Mouse (Mus musculus) spleen, adult 2 months (tissue): ENCODE results near the gene Arrb1. TPM values are rescaled to one million over a fixed set of nuclear protein-coding genes. Genes with fewer than 3 reads are reported as not detected.
A peak's percentile ranks its signal among the peaks of the same experiment; 100 is the strongest.

Source experiments
- DNase-seq, 2 experiments: peaks; one replicate each; pipeline versions ENCODE4 v3.0.0 to v3.0.0-alpha.2; 2012 to 2021; ENCODE audit warnings: low spot score in 2 of 2, low read depth in 1 of 2
- H3K27ac ChIP-seq: fragments of 200-500 bp; 2 replicates; pipeline ENCODE4 v1.5.1; 2012; ENCODE audit warnings: low read length, inconsistent platforms; ENCODE audit not compliant: insufficient read depth
- H3K27me3 ChIP-seq: fragments of 200-500 bp; 2 replicates; pipeline ENCODE4 v1.6.1; 2012; ENCODE audit warnings: mild to moderate bottlenecking, moderate library complexity, low read length, inconsistent platforms; ENCODE audit not compliant: control insufficient read depth, insufficient read depth
- H3K36me3 ChIP-seq: fragments of 200-500 bp; 2 replicates; pipeline ENCODE4 v1.6.1; 2012; ENCODE audit warnings: mild to moderate bottlenecking, low read length, inconsistent platforms; ENCODE audit not compliant: control insufficient read depth, insufficient read depth
- H3K4me1 ChIP-seq: fragments of 200-500 bp; 2 replicates; pipeline ENCODE4 v1.6.1; 2011; ENCODE audit warnings: inconsistent platforms; ENCODE audit not compliant: control insufficient read depth, insufficient read depth, insufficient read length
- H3K4me3 ChIP-seq: fragments of 200-500 bp; 2 replicates; pipeline ENCODE4 v1.5.1; 2011; ENCODE audit warnings: mild to moderate bottlenecking, inconsistent platforms; ENCODE audit not compliant: insufficient read depth, insufficient read length; ENCODE audit errors: extremely low read depth
- CTCF ChIP-seq: fragments of 200-500 bp; IDR thresholded peaks from 2 replicates; pipeline ENCODE4 v1.5.1; 2011; ENCODE audit warnings: mild to moderate bottlenecking, inconsistent platforms; ENCODE audit not compliant: insufficient read depth, insufficient read length, insufficient replicate concordance; ENCODE audit errors: extremely low read depth
- POLR2A ChIP-seq: fragments of 200-500 bp; IDR thresholded peaks from 2 replicates; pipeline ENCODE4 v1.6.1; 2011; ENCODE audit warnings: low read depth, low read length, inconsistent platforms
- WGBS: fragments of 180-500 bp; shearing (Covaris S2); methylation state at CpG from one replicate; pipeline ENCODE4 v1.1.7; 2018; 5-methylcytosine and 5-hydroxymethylcytosine counted together
- polyA plus RNA-seq: library from polyadenylated mRNA; depleted of rRNA; stranded (reverse); fragments of >200 nt; gene quantifications from 2 replicates; pipeline ENCODE4 v1.2.3, GENCODE M21; 2012

Arrb1 gene
- polyA plus RNA-seq, 1 experiment, result 64.6 TPM

DNA sequence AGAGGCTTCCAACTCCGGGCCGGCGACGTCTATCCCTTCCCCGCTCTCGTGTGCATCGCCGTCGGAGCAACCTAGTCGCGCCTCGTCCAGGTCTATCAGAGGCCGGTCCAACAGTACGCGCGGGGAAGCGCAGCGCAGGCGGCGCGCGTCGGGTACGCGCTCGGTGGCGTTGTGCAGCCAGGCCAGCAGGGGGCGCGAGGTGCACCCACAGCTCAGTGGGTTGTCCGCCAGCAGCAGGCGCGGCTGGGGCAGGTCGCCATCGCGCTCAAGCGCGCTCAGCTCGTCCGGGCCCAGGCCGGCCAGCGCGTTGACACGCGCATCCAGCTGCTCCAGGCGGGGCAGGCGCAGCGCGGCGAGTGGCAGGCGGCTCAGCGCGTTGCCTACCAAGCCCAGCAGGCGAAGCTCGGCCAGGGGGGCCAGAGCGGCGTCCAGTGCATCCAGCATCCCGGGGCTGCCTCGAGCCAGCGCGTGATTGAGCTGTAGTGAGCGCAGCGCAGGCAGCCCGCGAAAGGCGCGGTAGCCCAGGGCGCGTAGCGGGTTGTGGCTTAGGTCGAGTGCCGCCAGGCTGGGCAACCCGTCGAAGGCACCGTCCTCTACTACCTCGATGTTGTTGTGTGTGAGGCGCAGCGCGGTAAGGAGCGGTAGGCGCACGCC, 90.6 kb downstream of the Arrb1 start:
- no peaks in the 10 kb centered on the region for H3K36me3 ChIP-seq
- DNase-seq, result peak; percentile 23 to 71
- peak overlapping the region; percentile 44; the same call in 1 of the 2 replicates for H3K4me3 ChIP-seq
- H3K27ac ChIP-seq, result no peak overlapping the region
- TF ChIP-seq CTCF (peak; percentile 81), POLR2A (no peak)
- peaks cover 13% of the 10 kb centered on the region; the same call in 1 of the 2 replicates for H3K4me1 ChIP-seq
- H3K27me3 ChIP-seq, result peaks cover 17% of the 10 kb centered on the region
- 2% methylated on average over 81 of the region's 81 CpGs for WGBS

DNA sequence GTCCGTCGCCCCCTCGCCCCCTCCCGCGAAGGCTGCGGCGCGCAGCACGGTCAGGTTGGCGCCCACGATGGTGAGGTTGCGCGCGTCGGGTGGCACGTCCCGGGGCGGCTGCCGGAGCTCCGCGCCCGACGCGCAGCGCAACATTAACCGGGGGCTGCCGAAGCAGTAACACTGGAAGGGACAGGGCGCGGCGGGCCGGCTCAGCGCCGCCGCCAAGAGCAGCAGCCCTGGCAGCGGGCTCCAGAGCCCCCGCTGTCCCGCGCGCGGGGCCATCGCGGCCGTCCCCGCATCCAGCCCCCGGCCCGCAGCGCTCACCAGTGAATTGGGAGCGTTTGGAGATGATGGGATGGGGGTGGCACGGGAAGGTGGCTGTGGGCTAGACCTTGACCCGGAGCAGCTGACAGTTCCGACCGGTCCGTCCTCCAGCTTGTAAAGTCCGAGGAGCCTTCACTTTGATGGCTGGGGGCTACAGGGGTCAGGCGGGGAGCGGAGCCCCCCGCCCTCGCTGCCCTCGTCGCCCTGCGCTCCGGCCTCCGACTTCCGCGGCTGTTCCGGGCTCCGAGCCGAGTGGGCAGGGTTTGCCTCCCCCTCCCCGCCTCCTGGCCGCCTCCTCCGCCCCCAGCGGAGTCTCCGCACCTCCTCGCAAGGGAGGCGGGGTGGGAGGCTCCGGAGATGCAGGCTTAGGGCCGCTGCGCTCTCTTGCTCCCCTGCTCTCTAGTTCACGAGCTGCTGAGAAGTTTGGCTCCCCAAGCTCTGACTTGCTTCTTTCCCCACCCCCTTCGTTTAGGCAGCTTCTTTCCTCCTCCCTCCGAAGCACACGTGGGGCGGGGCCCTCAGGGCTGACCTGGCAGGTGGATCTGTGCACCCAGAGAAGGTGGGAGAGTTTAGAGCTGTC, 91.4 kb downstream of the Arrb1 start, which contains the start of gene Tpbgl:
Gene Tpbgl, minus strand, starts transcription at position 728 of the 895 bp plus-strand sequence.
- 1% methylated on average over 82 of the region's 83 CpGs for WGBS
- Histone ChIP-seq H3K27me3 (peaks cover 17% of the 10 kb centered on the region), H3K4me1 (peaks cover 13% of the 10 kb centered on the region; the same call in 1 of the 2 replicates), H3K36me3 (no peaks in the 10 kb centered on the region), H3K27ac (no peak within 1 kb of the TSS; the same call in 1 of the 2 replicates), H3K4me3 (peak within 1 kb of the TSS; percentile 44; the same call in 1 of the 2 replicates)
- TF ChIP-seq CTCF (no peak), POLR2A (no peak)
- peak in 1 of 2 experiments; percentile 29 for DNase-seq

DNA sequence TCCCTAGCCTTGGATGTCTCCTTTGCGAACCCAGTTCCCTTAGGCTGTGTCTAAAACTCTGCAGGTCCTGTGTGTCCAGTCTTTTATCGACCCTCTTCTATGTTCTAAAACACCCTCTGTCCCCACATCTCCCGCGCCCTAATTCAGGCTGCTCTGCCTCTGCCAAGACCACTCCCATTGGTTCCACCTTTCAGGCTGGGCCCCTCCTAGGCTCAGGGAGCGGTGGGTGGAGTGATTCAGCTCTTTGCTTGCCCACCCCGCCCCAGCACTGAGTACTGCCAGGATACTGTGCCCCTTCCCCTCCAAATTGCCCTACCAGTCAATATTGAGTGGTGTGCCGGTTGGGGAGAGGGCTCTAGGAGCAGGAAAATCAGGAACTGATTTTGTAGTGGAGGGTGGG, 92.1 kb downstream of the Arrb1 start:
- Histone ChIP-seq H3K27me3 (peaks cover 17% of the 10 kb centered on the region), H3K27ac (no peak overlapping the region), H3K4me3 (no peak overlapping the region), H3K4me1 (peaks cover 13% of the 10 kb centered on the region; the same call in 1 of the 2 replicates), H3K36me3 (no peaks in the 10 kb centered on the region)
- 21% methylated on average over 7 of the region's 7 CpGs for WGBS
- no peak for DNase-seq
- TF ChIP-seq POLR2A (no peak), CTCF (no peak)

- 22% methylated on average over 6 of the region's 6 CpGs for WGBS
- TF ChIP-seq CTCF, result no peak
- TF ChIP-seq POLR2A, result no peak
These were observed 97.0 kb downstream of the Arrb1 start for GRCm38 (mm10) chr7:99632286-99632685.

GRCm38 (mm10) chr7:99633966-99634665, 98.8 kb downstream of the Arrb1 start:
- Histone ChIP-seq H3K27ac (no peak overlapping the region), H3K4me1 (no peaks in the 10 kb centered on the region), H3K4me3 (no peak overlapping the region), H3K36me3 (no peaks in the 10 kb centered on the region), H3K27me3 (no peaks in the 10 kb centered on the region)
- no peak for TF ChIP-seq CTCF
- TF ChIP-seq POLR2A, result no peak
- DNase-seq, result no peak
- WGBS, result 74% methylated on average over 8 of the region's 8 CpGs

More at GRCm38 (mm10) chr7:99632286-99632685, 97.0 kb downstream of the Arrb1 start:
- no peak for DNase-seq
- Histone ChIP-seq H3K36me3 (no peaks in the 10 kb centered on the region), H3K4me3 (no peak overlapping the region), H3K27me3 (no peaks in the 10 kb centered on the region; the same call in 1 of the 2 replicates), H3K27ac (no peak overlapping the region), H3K4me1 (no peaks in the 10 kb centered on the region)

GRCm38 (mm10) chr7:99641245-99641644, 106.0 kb downstream of the Arrb1 start:
- Histone ChIP-seq H3K36me3 (no peaks in the 10 kb centered on the region), H3K4me1 (no peaks in the 10 kb centered on the region), H3K4me3 (no peak overlapping the region), H3K27me3 (no peaks in the 10 kb centered on the region; the same call in 1 of the 2 replicates), H3K27ac (no peak overlapping the region)
- no peak for TF ChIP-seq CTCF
- no peak for TF ChIP-seq POLR2A
- 53% methylated on average over 4 of the region's 4 CpGs for WGBS
- DNase-seq, result no peak
